Mouse (Mus musculus) naive thymus-derived CD4-positive, alpha-beta T cell, adult 2 months (primary cell): ENCODE data around the gene Vwa8.
A peak's percentile ranks its signal among the peaks of the same experiment; 100 is the strongest.
"Not testable (repeated sequence)": the region's sequence is repeated elsewhere in the genome, so short reads cannot be mapped to it uniquely, and the experiment has no call there.

Experiments
- DNase-seq: peaks from one replicate; pipeline ENCODE4 v3.0.0-alpha.2; 2011; ENCODE audit warnings: low read depth

The Vwa8 gene

GRCm38 (mm10) chr14:78885915-78886534 lies 37.2 kb downstream of the Vwa8 start:
- DNase-seq, result no peak

GRCm38 (mm10) chr14:78886566-78887234 lies 37.8 kb downstream of the Vwa8 start:
- no peak for DNase-seq

- not testable (repeated sequence) for DNase-seq
These were observed 38.6 kb downstream of the Vwa8 start for GRCm38 (mm10) chr14:78887494-78887893.

- DNase-seq, result no peak
These were observed 46.6 kb downstream of the Vwa8 start for GRCm38 (mm10) chr14:78895496-78895895.

GRCm38 (mm10) chr14:78896252-78896651 lies 47.4 kb downstream of the Vwa8 start:
- DNase-seq, result no peak

- DNase-seq, result no peak
These were observed 51.9 kb downstream of the Vwa8 start for GRCm38 (mm10) chr14:78900770-78901169.

- peak; percentile 69 for DNase-seq
These were observed 59.5 kb downstream of the Vwa8 start for GRCm38 (mm10) chr14:78908205-78908863.

GRCm38 (mm10) chr14:78912076-78912475 lies 63.2 kb downstream of the Vwa8 start:
- no peak for DNase-seq

- peak; percentile 89 for DNase-seq
These were observed 65.3 kb downstream of the Vwa8 start for GRCm38 (mm10) chr14:78914180-78914579.

- DNase-seq, result no peak
These were observed 67.8 kb downstream of the Vwa8 start for GRCm38 (mm10) chr14:78916691-78917090.

- DNase-seq, result no peak
These were observed 72.4 kb downstream of the Vwa8 start for GRCm38 (mm10) chr14:78921219-78921618.

- no peak for DNase-seq
These were observed 74.8 kb downstream of the Vwa8 start for GRCm38 (mm10) chr14:78923631-78924030.

- no peak for DNase-seq
These were observed 76.1 kb downstream of the Vwa8 start for GRCm38 (mm10) chr14:78924755-78925537.

- no peak for DNase-seq
These were observed 83.2 kb downstream of the Vwa8 start for GRCm38 (mm10) chr14:78932094-78932493.

GRCm38 (mm10) chr14:78933399-78933798 lies 84.5 kb downstream of the Vwa8 start:
- no peak for DNase-seq

GRCm38 (mm10) chr14:78934596-78934995 lies 85.7 kb downstream of the Vwa8 start:
- no peak for DNase-seq

- no peak for DNase-seq
These were observed 86.9 kb downstream of the Vwa8 start for GRCm38 (mm10) chr14:78935796-78936195.

- no peak for DNase-seq
These were observed 93.1 kb downstream of the Vwa8 start for GRCm38 (mm10) chr14:78941741-78942475.

- no peak for DNase-seq
These were observed 106.9 kb downstream of the Vwa8 start for GRCm38 (mm10) chr14:78955745-78956144.

- DNase-seq, result no peak
These were observed 121.8 kb downstream of the Vwa8 start for GRCm38 (mm10) chr14:78970621-78971020.

GRCm38 (mm10) chr14:78972424-78972823 lies 123.6 kb downstream of the Vwa8 start:
- DNase-seq, result no peak

GRCm38 (mm10) chr14:78983104-78983503 lies 134.3 kb downstream of the Vwa8 start:
- no peak for DNase-seq
